Mouse (Mus musculus) thymus, postnatal 4 days (tissue): ENCODE results near the gene Pthlh.
"Not testable (repeated sequence)": the region's sequence is repeated elsewhere in the genome, so short reads cannot be mapped to it uniquely, and the experiment has no call there.

Experiments used
- DNase-seq: peaks from one replicate; pipeline ENCODE4 v3.0.0; 2021

Gene Pthlh

GRCm38 (mm10) chr6:147263587-147264565 is at the start of gene Pthlh:
TSS of gene Pthlh (minus strand) at chr6:147264183.
- peak; percentile 53 for DNase-seq

GRCm38 (mm10) chr6:147313331-147313730 is 49.3 kb upstream of the Pthlh start:
- no peak for DNase-seq

- no peak for DNase-seq
Observed at GRCm38 (mm10) chr6:147310435-147310978, 46.5 kb upstream of the Pthlh start.

GRCm38 (mm10) chr6:147310035-147310434 is 46.1 kb upstream of the Pthlh start:
- no peak for DNase-seq

GRCm38 (mm10) chr6:147304236-147304635 is 40.3 kb upstream of the Pthlh start:
- not testable (repeated sequence) for DNase-seq

GRCm38 (mm10) chr6:147299607-147300006 is 35.6 kb upstream of the Pthlh start:
- DNase-seq, result no peak

GRCm38 (mm10) chr6:147279309-147279708 is 15.3 kb upstream of the Pthlh start:
- DNase-seq, result no peak

GRCm38 (mm10) chr6:147268143-147268790 is 4.3 kb upstream of the Pthlh start:
- peak; percentile 16 for DNase-seq

- DNase-seq, result no peak
Observed at GRCm38 (mm10) chr6:147266466-147266865, 2.5 kb upstream of the Pthlh start.

GRCm38 (mm10) chr6:147263178-147263577 is 805 bp downstream of the Pthlh start:
- DNase-seq, result peak; percentile 8

GRCm38 (mm10) chr6:147261616-147262015 is 2.4 kb downstream of the Pthlh start:
- DNase-seq, result no peak

- DNase-seq, result no peak
Observed at GRCm38 (mm10) chr6:147260766-147261165, 3.2 kb downstream of the Pthlh start.

GRCm38 (mm10) chr6:147247782-147248181 is 16.2 kb downstream of the Pthlh start:
- DNase-seq, result no peak

GRCm38 (mm10) chr6:147244294-147244693 is 19.7 kb downstream of the Pthlh start:
- DNase-seq, result no peak

- no peak for DNase-seq
Observed at GRCm38 (mm10) chr6:147243655-147244054, 20.3 kb downstream of the Pthlh start.

- no peak for DNase-seq
Observed at GRCm38 (mm10) chr6:147241541-147241940, 22.4 kb downstream of the Pthlh start.

- DNase-seq, result peak; percentile 69
Observed at GRCm38 (mm10) chr6:147240203-147240804, 23.7 kb downstream of the Pthlh start.

GRCm38 (mm10) chr6:147226696-147227095 is 37.3 kb downstream of the Pthlh start:
- no peak for DNase-seq

GRCm38 (mm10) chr6:147219099-147219498 is 44.9 kb downstream of the Pthlh start:
- DNase-seq, result no peak

GRCm38 (mm10) chr6:147216156-147216555 is 47.8 kb downstream of the Pthlh start:
- no peak for DNase-seq

GRCm38 (mm10) chr6:147207821-147208330 is 56.1 kb downstream of the Pthlh start:
- no peak for DNase-seq
